Mouse (Mus musculus) G1E (cell line): ENCODE data around the gene Vdr. TPM values are rescaled to one million over a fixed set of nuclear protein-coding genes. Genes with fewer than 3 reads are reported as not detected.

ENCODE experiments used
- ATAC-seq: 2 replicates; pipeline ENCODE4 v1.8.0; 2016; ENCODE audit warnings: mild to moderate bottlenecking; ENCODE audit not compliant: insufficient number of reproducible peaks, poor library complexity, low FRiP score, severe bottlenecking; ENCODE audit errors: extremely low read depth
- DNase-seq: peaks from one replicate; pipeline ENCODE4 v3.0.0; 2012; ENCODE audit warnings: low spot score
- H3K27me3 ChIP-seq: 2 replicates; pipeline ENCODE4 v1.6.1; 2012; ENCODE audit warnings: mild to moderate bottlenecking, low read length, inconsistent platforms; ENCODE audit not compliant: insufficient read depth
- H3K36me3 ChIP-seq: replicated peaks from 2 replicates; pipeline ENCODE3; 2012; ENCODE audit warnings: mild to moderate bottlenecking, inconsistent platforms
- H3K4me1 ChIP-seq: 2 replicates; pipeline ENCODE4 v1.6.1; 2012; ENCODE audit warnings: low read depth, low read length, inconsistent platforms, mixed read lengths; ENCODE audit not compliant: insufficient read depth
- H3K4me3 ChIP-seq: 2 replicates; pipeline ENCODE4 v1.5.1; 2012; ENCODE audit warnings: low read depth, mild to moderate bottlenecking, inconsistent platforms, low read length, moderate library complexity, mixed read lengths
- H3K9me3 ChIP-seq: replicated peaks from 2 replicates; pipeline ENCODE4 v1.6.1; 2012; ENCODE audit warnings: inconsistent platforms
- CTCF ChIP-seq: IDR thresholded peaks from 2 replicates; pipeline ENCODE4 v1.5.1; 2012; ENCODE audit warnings: low read depth, low read length, inconsistent platforms, mixed read lengths
- GATA1 ChIP-seq: IDR thresholded peaks from 2 replicates; pipeline ENCODE4 v1.6.1; 2012; ENCODE audit warnings: borderline replicate concordance, low read length, inconsistent platforms, mixed read lengths
- GATA2 ChIP-seq: IDR thresholded peaks from 2 replicates; pipeline ENCODE4 v1.6.1; 2012; ENCODE audit warnings: low read depth, low read length, inconsistent platforms, borderline replicate concordance
- POLR2AphosphoS5 ChIP-seq: IDR thresholded peaks from 2 replicates; pipeline ENCODE4 v1.6.1; 2012; ENCODE audit warnings: low read depth, low read length, inconsistent platforms; ENCODE audit not compliant: insufficient replicate concordance
- TAL1 ChIP-seq: conservative IDR thresholded peaks from 2 replicates; pipeline ENCODE4 v1.6.1; 2012; ENCODE audit warnings: low read depth, low read length, inconsistent platforms, mixed read lengths
- polyA plus RNA-seq: library from polyadenylated mRNA; stranded (reverse); fragments of >175 nt; gene quantifications from 2 replicates; pipeline ENCODE4 v1.2.3, GENCODE M21; 2012
- total RNA-seq, 2 experiments: library from RNA; stranded (forward) in 1 of 2; stranded (reverse) in 1 of 2; fragments of 200-1000 nt in 1 of 2; fragments of >200 nt in 1 of 2; fragmentation: Nextera tagmentation in 1 of 2; gene quantifications; 2 replicates each; pipeline ENCODE4 v1.2.3; 2014 to 2017

Vdr gene
- total and polyA plus RNA-seq, 3 experiments: 0.09 to 0.45 (median 0.33) TPM

GRCm38 (mm10) chr15:97950240-97950639 is 39.8 kb upstream of the Vdr start:
- Histone ChIP-seq H3K36me3 (no peaks in the 10 kb centered on the region), H3K9me3 (no peaks in the 10 kb centered on the region), H3K4me3 (no peak overlapping the region), H3K4me1 (peaks cover 9% of the 10 kb centered on the region), H3K27me3 (peaks cover 44% of the 10 kb centered on the region)
- TF ChIP-seq GATA1 (no peak), POLR2AphosphoS5 (no peak), CTCF (no peak), TAL1 (no peak), GATA2 (no peak)
- no peak for ATAC-seq
- no peak for DNase-seq

GRCm38 (mm10) chr15:97949706-97950105 is 39.3 kb upstream of the Vdr start:
- ATAC-seq (no peak), DNase-seq (no peak)
- H3K9me3 ChIP-seq: no peaks in the 10 kb centered on the region
- H3K4me3 ChIP-seq: no peak overlapping the region
- no peak for TF ChIP-seq CTCF
- TF ChIP-seq TAL1: no peak
- TF ChIP-seq GATA2: no peak
- no peak for TF ChIP-seq GATA1
- TF ChIP-seq POLR2AphosphoS5: no peak
- peaks cover 9% of the 10 kb centered on the region for H3K4me1 ChIP-seq
- H3K36me3 ChIP-seq: no peaks in the 10 kb centered on the region
- H3K27me3 ChIP-seq: peaks cover 40% of the 10 kb centered on the region

GRCm38 (mm10) chr15:97948720-97949119 is 38.3 kb upstream of the Vdr start:
- Histone ChIP-seq H3K4me3 (no peak overlapping the region), H3K36me3 (no peaks in the 10 kb centered on the region), H3K9me3 (no peaks in the 10 kb centered on the region), H3K4me1 (peaks cover 9% of the 10 kb centered on the region), H3K27me3 (peaks cover 40% of the 10 kb centered on the region)
- ATAC-seq (no peak), DNase-seq (no peak)
- no peak for TF ChIP-seq GATA2
- TF ChIP-seq CTCF: no peak

GRCm38 (mm10) chr15:97945656-97946315 is 35.4 kb upstream of the Vdr start:
- DNase-seq: no peak
- Histone ChIP-seq H3K36me3 (no peaks in the 10 kb centered on the region), H3K4me3 (no peak overlapping the region), H3K27me3 (peaks cover 23% of the 10 kb centered on the region), H3K4me1 (no peaks in the 10 kb centered on the region), H3K9me3 (no peaks in the 10 kb centered on the region)
- no peak for ATAC-seq
- TF ChIP-seq CTCF (no peak), GATA2 (no peak), POLR2AphosphoS5 (no peak), TAL1 (no peak), GATA1 (no peak)

GRCm38 (mm10) chr15:97944919-97945574 is 34.6 kb upstream of the Vdr start:
- Histone ChIP-seq H3K4me3 (no peak overlapping the region), H3K27me3 (peaks cover 22% of the 10 kb centered on the region), H3K36me3 (no peaks in the 10 kb centered on the region), H3K4me1 (no peaks in the 10 kb centered on the region), H3K9me3 (no peaks in the 10 kb centered on the region)
- ATAC-seq (no peak), DNase-seq (no peak)
- TF ChIP-seq GATA1 (no peak), POLR2AphosphoS5 (no peak)

- no peak for ATAC-seq
Measured at GRCm38 (mm10) chr15:97943356-97943755, 32.9 kb upstream of the Vdr start.

GRCm38 (mm10) chr15:97942538-97942937 is 32.1 kb upstream of the Vdr start:
- Histone ChIP-seq H3K36me3 (no peaks in the 10 kb centered on the region), H3K27me3 (peaks cover 13% of the 10 kb centered on the region; the same call in 1 of the 2 replicates), H3K9me3 (no peaks in the 10 kb centered on the region), H3K4me3 (no peak overlapping the region), H3K4me1 (no peaks in the 10 kb centered on the region)
- DNase-seq (no peak), ATAC-seq (no peak)
- TF ChIP-seq CTCF: no peak
- no peak for TF ChIP-seq GATA1
- no peak for TF ChIP-seq TAL1
- TF ChIP-seq GATA2: no peak
- TF ChIP-seq POLR2AphosphoS5: no peak

More at GRCm38 (mm10) chr15:97943356-97943755, 32.9 kb upstream of the Vdr start:
- H3K36me3 ChIP-seq: no peaks in the 10 kb centered on the region
- DNase-seq: no peak
- H3K4me1 ChIP-seq: no peaks in the 10 kb centered on the region
- TF ChIP-seq TAL1 (no peak), POLR2AphosphoS5 (no peak), CTCF (no peak), GATA1 (no peak), GATA2 (no peak)
- no peak overlapping the region for H3K4me3 ChIP-seq
- peaks cover 11% of the 10 kb centered on the region for H3K27me3 ChIP-seq
- H3K9me3 ChIP-seq: no peaks in the 10 kb centered on the region
